Mouse (Mus musculus): ENCODE measurements around the gene Cxcl5. TPM values are rescaled to one million over a fixed set of nuclear protein-coding genes. Genes with fewer than 3 reads are reported as not detected.
"Not testable (repeated sequence)": the region's sequence is repeated elsewhere in the genome, so short reads cannot be mapped to it uniquely, and the experiment has no call there.

The Cxcl5 gene
- polyA plus RNA-seq, 1 experiment from 2014 or later, result 0.14 TPM

DNA sequence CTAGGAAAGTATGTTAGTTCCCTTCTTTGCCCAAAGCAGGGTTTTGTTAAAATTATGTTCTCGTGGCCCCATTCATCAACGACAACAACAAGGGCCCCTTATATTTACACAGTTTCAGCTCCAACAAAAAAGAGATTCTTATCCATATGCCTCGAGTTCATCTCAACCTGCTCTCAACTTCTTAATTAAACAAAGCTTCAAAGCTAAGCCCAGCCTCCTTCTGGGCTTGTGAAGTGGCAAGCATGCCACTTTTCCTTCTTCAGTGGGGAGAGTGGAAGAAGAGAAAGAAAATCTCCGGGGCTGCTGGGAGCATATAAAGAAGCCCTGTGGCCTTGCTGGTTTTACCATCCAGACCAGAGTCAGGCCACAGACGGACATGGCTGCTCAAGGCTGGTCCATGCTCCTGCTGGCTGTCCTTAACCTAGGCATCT, 35.0 kb downstream of the Cxcl5 start, which contains the start of gene Cxcl15:
TSS of gene Cxcl15 (plus strand) at position 340 of the 431 bp plus-strand sequence.
- Histone ChIP-seq H3K4me2 (ENCODE audit: low read depth, low read length) (no peak within 1 kb of the TSS), H3K27ac (ENCODE audit: low read length) (no peak within 1 kb of the TSS), H3K4me1 (ENCODE audit: control insufficient read depth, insufficient read depth, low read length) (no peaks in the 10 kb centered on the region), H3K9me3 (replicated peaks; ENCODE audit: control insufficient read depth, low read length) (no peaks in the 10 kb centered on the region), H3K27me3 (ENCODE audit: control insufficient read depth, insufficient read depth, low read length) (no peaks in the 10 kb centered on the region), H3K4me3 (ENCODE audit: low read length) (no peak within 1 kb of the TSS), H3K9ac (ENCODE audit: low read length) (no peak within 1 kb of the TSS), H3K36me3 (ENCODE audit: control insufficient read depth, insufficient read depth) (no peaks in the 10 kb centered on the region)
- ATAC-seq (replicated peaks; ENCODE audit: extremely low read depth, insufficient read depth, low FRiP score), result no peak
- 62% methylated on average over 5 of the region's 5 CpGs for WGBS

DNA sequence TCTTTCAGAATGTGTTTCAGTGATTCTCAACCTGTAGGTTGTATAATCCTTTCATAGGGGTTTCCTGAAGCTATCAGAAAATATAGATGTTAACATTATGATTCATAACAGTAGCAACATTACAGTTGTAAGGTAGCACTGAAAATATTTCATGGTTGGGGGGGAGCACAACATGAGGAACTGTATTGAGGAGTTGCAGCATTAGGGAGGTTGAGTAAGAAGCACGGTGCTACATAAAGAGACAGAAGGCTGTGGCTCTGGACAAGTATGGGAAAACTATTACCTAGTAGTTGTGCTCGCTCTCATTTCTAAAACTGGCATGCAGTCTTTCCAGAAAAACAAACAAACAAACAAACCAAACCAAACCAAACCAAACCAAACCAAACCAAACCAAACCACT, 36.2 kb downstream of the Cxcl5 start:
- ATAC-seq (replicated peaks; ENCODE audit: extremely low read depth, insufficient read depth, low FRiP score), result not testable (repeated sequence)

DNA sequence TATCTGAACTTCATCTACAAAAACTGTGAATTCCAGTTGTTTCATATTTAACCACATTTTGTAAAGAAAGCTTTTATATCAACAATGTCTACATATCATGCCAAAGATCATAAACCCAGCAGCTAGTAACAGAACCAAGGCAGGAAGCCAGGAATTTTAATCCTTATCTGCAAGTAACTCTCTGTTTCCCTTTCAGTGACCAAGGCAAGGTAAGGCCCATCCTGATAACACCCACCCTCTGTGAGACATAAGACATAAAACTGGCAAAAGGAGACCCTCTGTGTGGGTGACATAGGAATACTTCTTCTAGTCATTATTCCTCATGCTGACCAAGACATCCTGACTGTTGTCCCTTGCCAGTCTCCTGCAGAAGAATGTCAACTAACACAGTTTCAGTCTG, 45.4 kb downstream of the Cxcl5 start:
- Histone ChIP-seq H3K4me2 (ENCODE audit: low read depth, low read length) (no peak overlapping the region), H3K4me1 (ENCODE audit: control insufficient read depth, insufficient read depth, low read length) (no peaks in the 10 kb centered on the region), H3K4me3 (ENCODE audit: low read length) (no peak overlapping the region), H3K9ac (ENCODE audit: low read length) (no peak overlapping the region), H3K27me3 (ENCODE audit: control insufficient read depth, insufficient read depth, low read length) (no peaks in the 10 kb centered on the region), H3K36me3 (ENCODE audit: control insufficient read depth, insufficient read depth) (no peaks in the 10 kb centered on the region), H3K27ac (ENCODE audit: low read length) (no peak overlapping the region), H3K9me3 (replicated peaks; ENCODE audit: control insufficient read depth, low read length) (no peaks in the 10 kb centered on the region)
- ATAC-seq (replicated peaks; ENCODE audit: extremely low read depth, insufficient read depth, low FRiP score), result no peak

More for the DNA sequence above, 36.2 kb downstream of the Cxcl5 start:
- not testable (repeated sequence) for H3K27ac ChIP-seq (ENCODE audit: low read length); H3K27me3 ChIP-seq (ENCODE audit: control insufficient read depth, insufficient read depth, low read length); H3K9ac ChIP-seq (ENCODE audit: low read length); H3K4me1 ChIP-seq (ENCODE audit: control insufficient read depth, insufficient read depth, low read length); H3K9me3 ChIP-seq (replicated peaks; ENCODE audit: control insufficient read depth, low read length); H3K4me2 ChIP-seq (ENCODE audit: low read depth, low read length); H3K4me3 ChIP-seq (ENCODE audit: low read length); H3K36me3 ChIP-seq (ENCODE audit: control insufficient read depth, insufficient read depth)
- 88% methylated on average over 2 of the region's 2 CpGs for WGBS

DNA sequence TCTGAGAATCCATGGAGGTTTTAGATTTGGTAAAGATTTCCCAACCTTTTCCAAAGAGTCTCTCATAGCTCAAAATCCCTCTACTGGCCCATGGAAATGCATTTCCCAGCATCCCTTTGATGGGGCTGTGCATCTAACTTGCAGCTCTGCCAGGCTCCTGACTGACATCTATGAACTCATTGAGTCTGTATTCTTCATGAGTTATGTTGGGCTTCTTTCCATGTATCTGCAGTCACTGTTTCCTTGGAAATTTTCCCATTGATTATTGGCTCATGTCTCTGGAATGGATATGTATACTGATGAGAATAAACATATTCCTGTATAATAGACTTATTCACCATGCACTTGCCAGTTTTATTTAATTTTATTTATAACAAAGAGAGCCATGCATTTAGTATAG, 46.9 kb downstream of the Cxcl5 start:
- Histone ChIP-seq H3K9me3 (replicated peaks; ENCODE audit: control insufficient read depth, low read length) (no peaks in the 10 kb centered on the region), H3K4me3 (ENCODE audit: low read length) (no peak overlapping the region), H3K36me3 (ENCODE audit: control insufficient read depth, insufficient read depth) (no peaks in the 10 kb centered on the region), H3K27ac (ENCODE audit: low read length) (no peak overlapping the region), H3K4me2 (ENCODE audit: low read depth, low read length) (no peak overlapping the region), H3K27me3 (ENCODE audit: control insufficient read depth, insufficient read depth, low read length) (no peaks in the 10 kb centered on the region), H3K4me1 (ENCODE audit: control insufficient read depth, insufficient read depth, low read length) (no peaks in the 10 kb centered on the region), H3K9ac (ENCODE audit: low read length) (no peak overlapping the region)
- ATAC-seq (replicated peaks; ENCODE audit: extremely low read depth, insufficient read depth, low FRiP score), result no peak

DNA sequence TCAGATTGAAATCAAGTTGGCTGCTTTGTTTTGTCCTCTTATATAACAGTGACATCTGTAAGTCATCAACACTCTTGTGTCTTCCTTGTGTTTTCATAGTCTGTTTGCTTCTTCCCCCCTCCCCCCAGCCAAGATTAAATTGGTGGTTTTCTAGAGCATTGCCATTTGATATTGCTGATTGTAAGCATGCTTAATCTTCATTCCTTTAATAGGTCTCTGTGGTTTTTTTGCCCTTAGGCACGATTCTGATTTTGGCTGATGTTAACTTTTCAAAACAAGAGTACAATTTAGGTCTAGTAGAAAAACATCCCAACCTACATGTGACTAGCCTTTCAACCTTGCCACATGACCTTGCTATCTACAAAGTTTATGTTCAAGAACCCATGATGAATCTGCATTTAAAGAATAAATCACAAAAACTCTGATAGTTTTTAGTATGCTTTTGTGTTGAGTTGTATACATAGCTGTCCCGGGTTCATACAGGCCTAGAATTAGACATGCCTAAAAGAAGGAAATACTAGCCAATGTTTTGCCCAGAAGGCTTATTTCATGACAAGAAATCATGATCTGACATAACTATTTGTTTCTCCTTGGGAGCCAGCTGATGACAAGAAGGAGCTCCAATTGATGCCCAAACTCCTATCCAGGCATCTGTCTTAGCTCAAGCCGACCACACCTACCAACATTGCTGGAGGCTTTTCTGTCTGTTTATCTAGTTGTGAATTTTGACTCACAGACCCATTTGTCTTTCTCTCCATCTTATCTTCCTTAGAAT, 48.2 kb downstream of the Cxcl5 start:
- Histone ChIP-seq H3K9ac (ENCODE audit: low read length) (no peak overlapping the region), H3K27ac (ENCODE audit: low read length) (no peak overlapping the region), H3K27me3 (ENCODE audit: control insufficient read depth, insufficient read depth, low read length) (no peaks in the 10 kb centered on the region), H3K9me3 (replicated peaks; ENCODE audit: control insufficient read depth, low read length) (no peaks in the 10 kb centered on the region), H3K4me2 (ENCODE audit: low read depth, low read length) (no peak overlapping the region), H3K36me3 (ENCODE audit: control insufficient read depth, insufficient read depth) (no peaks in the 10 kb centered on the region), H3K4me1 (ENCODE audit: control insufficient read depth, insufficient read depth, low read length) (no peaks in the 10 kb centered on the region), H3K4me3 (ENCODE audit: low read length) (no peak overlapping the region)
- WGBS, result 77% methylated on average over 3 of the region's 3 CpGs
- ATAC-seq (replicated peaks; ENCODE audit: extremely low read depth, insufficient read depth, low FRiP score), result no peak

Small RNA genes within 50 kb of the gene (microRNA-seq; reads per million reads assigned to microRNA genes)
- gene Gm24322, result not detected

Other genes starting within 250 kb of the Cxcl5 start
- gene Afm, start 240.4 kb upstream of the Cxcl5 start, polyA plus RNA-seq (2015; fragmentation: Nextera tagmentation; extraction: Ambion mirVana), result 0.09 TPM in 2 replicates
- gene 5830473C10Rik, start 198.3 kb upstream of the Cxcl5 start, polyA plus RNA-seq (2015; fragmentation: Nextera tagmentation; extraction: Ambion mirVana), result not detected in 2 replicates
- 0.62 and 1.6 TPM in 2 replicates for gene Rassf6, start 118.7 kb upstream of the Cxcl5 start, polyA plus RNA-seq (2015; fragmentation: Nextera tagmentation; extraction: Ambion mirVana)
- 2.8 and 2.9 TPM in 2 replicates for gene Ppbp, start 9.2 kb downstream of the Cxcl5 start, polyA plus RNA-seq (2015; fragmentation: Nextera tagmentation; extraction: Ambion mirVana)
- 35.9 and 38.9 TPM in 2 replicates for gene Pf4, start 13.1 kb downstream of the Cxcl5 start, polyA plus RNA-seq (2015; fragmentation: Nextera tagmentation; extraction: Ambion mirVana)
- gene Cxcl3, start 26.7 kb downstream of the Cxcl5 start, polyA plus RNA-seq (2015; fragmentation: Nextera tagmentation; extraction: Ambion mirVana), result 0.24 TPM in 1 of 2 replicates, not detected in the other
- gene Cxcl15, start 35.2 kb downstream of the Cxcl5 start, polyA plus RNA-seq (2015; fragmentation: Nextera tagmentation; extraction: Ambion mirVana), result 0.46 and 2.2 TPM in 2 replicates
- 0.85 and 0.92 TPM in 2 replicates for gene Cxcl1, start 131.9 kb downstream of the Cxcl5 start, polyA plus RNA-seq (2015; fragmentation: Nextera tagmentation; extraction: Ambion mirVana)
- gene Cxcl2, start 144.5 kb downstream of the Cxcl5 start, polyA plus RNA-seq (2015; fragmentation: Nextera tagmentation; extraction: Ambion mirVana), result not detected in 2 replicates
- gene Mthfd2l, start 171.8 kb downstream of the Cxcl5 start, polyA plus RNA-seq (2015; fragmentation: Nextera tagmentation; extraction: Ambion mirVana), result 24.2 and 25.2 TPM in 2 replicates

All from heart, embryonic 16.5 days (tissue).